Mouse (Mus musculus): ENCODE measurements around the gene Camta1.

The Camta1 gene

GRCm38 (mm10) chr4:151861806-151862739 is at the start of gene Camta1:
Gene Camta1 (minus strand): TSS chr4:151861876.
- DNase-seq (ENCODE audit: low read depth, low spot score) = peak; percentile 99

GRCm38 (mm10) chr4:151908809-151909208 is 47.1 kb upstream of the Camta1 start:
- no peak for DNase-seq (ENCODE audit: low read depth, low spot score)

- DNase-seq (ENCODE audit: low read depth, low spot score) = no peak
These were observed 46.1 kb upstream of the Camta1 start for GRCm38 (mm10) chr4:151907577-151908343.

- no peak for DNase-seq (ENCODE audit: low read depth, low spot score)
These were observed 43.9 kb upstream of the Camta1 start for GRCm38 (mm10) chr4:151905621-151906020.

GRCm38 (mm10) chr4:151904098-151904497 is 42.4 kb upstream of the Camta1 start:
- no peak for DNase-seq (ENCODE audit: low read depth, low spot score)

GRCm38 (mm10) chr4:151902689-151903241 is 41.1 kb upstream of the Camta1 start:
- DNase-seq (ENCODE audit: low read depth, low spot score) = peak; percentile 6

GRCm38 (mm10) chr4:151902046-151902688 is 40.5 kb upstream of the Camta1 start:
- no peak for DNase-seq (ENCODE audit: low read depth, low spot score)

GRCm38 (mm10) chr4:151901422-151901821 is 39.7 kb upstream of the Camta1 start:
- peak; percentile 27 for DNase-seq (ENCODE audit: low read depth, low spot score)

- no peak for DNase-seq (ENCODE audit: low read depth, low spot score)
These were observed 39.1 kb upstream of the Camta1 start for GRCm38 (mm10) chr4:151900735-151901134.

- DNase-seq (ENCODE audit: low read depth, low spot score) = peak; percentile 20
These were observed 38.2 kb upstream of the Camta1 start for GRCm38 (mm10) chr4:151899707-151900384.

GRCm38 (mm10) chr4:151898600-151899245 is 37.0 kb upstream of the Camta1 start:
- no peak for DNase-seq (ENCODE audit: low read depth, low spot score)

GRCm38 (mm10) chr4:151897069-151897617 is 35.5 kb upstream of the Camta1 start:
- DNase-seq (ENCODE audit: low read depth, low spot score) = peak; percentile 9

- DNase-seq (ENCODE audit: low read depth, low spot score) = no peak
These were observed 33.9 kb upstream of the Camta1 start for GRCm38 (mm10) chr4:151895624-151896023.

GRCm38 (mm10) chr4:151894926-151895325 is 33.2 kb upstream of the Camta1 start:
- no peak for DNase-seq (ENCODE audit: low read depth, low spot score)

- no peak for DNase-seq (ENCODE audit: low read depth, low spot score)
These were observed 31.6 kb upstream of the Camta1 start for GRCm38 (mm10) chr4:151893241-151893640.

GRCm38 (mm10) chr4:151881590-151881989 is 19.9 kb upstream of the Camta1 start:
- DNase-seq (ENCODE audit: low read depth, low spot score) = no peak

GRCm38 (mm10) chr4:151880044-151880690 is 18.5 kb upstream of the Camta1 start:
- peak; percentile 26 for DNase-seq (ENCODE audit: low read depth, low spot score)

GRCm38 (mm10) chr4:151876400-151876799 is 14.7 kb upstream of the Camta1 start:
- DNase-seq (ENCODE audit: low read depth, low spot score) = no peak

- no peak for DNase-seq (ENCODE audit: low read depth, low spot score)
These were observed 1.8 kb upstream of the Camta1 start for GRCm38 (mm10) chr4:151863511-151863910.

- DNase-seq (ENCODE audit: low read depth, low spot score) = no peak
These were observed 238 bp downstream of the Camta1 start for GRCm38 (mm10) chr4:151861471-151861805.

Measured in CD4-positive, CD25-positive, alpha-beta regulatory T cell, adult 2 months (primary cell).